Mouse (Mus musculus): ENCODE data around the gene Cebpa.

DNA sequence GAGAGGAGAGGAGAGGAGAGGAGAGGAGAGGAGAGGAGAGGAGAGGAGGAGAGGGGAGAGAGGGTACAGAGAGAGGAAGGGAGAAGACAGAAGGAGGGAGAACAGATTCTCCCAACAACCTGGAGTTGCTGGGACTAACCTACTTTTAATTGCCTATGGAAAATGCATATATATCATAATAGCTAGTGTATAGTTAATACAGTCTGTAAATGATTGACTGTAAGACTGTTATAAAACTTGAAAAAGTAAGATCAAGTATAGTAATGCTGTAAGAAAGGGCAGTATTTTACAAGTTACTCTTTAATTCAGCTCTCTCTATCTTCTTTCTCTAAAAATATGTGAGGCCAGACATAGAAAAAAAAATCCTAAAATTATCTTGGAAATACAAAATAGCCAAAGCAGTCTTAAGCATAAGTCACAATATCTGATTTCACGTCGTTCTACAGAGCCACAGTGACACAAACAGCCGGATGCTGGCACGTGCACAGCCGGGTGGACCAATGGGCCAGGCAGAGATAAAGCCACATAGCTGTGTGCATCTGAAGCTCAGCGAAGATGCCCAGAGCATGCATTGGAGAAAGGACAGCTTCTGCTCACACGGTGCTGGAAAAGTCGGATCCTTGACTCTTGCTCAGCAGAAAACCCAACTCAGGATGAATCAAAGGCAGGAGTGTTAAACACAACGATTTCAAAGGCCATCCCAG lies 24.0 kb upstream of the Cebpa start:
- TF ChIP-seq CTCF (IDR thresholded peaks at IDR 0.05; ENCODE audit: low read depth) = no peak
- TF ChIP-seq EP300 (IDR thresholded peaks at IDR 0.05; ENCODE audit: low read depth) = no peak

All from heart, postnatal 0 days (tissue).